Mouse (Mus musculus): ENCODE results near the gene Lars2.

- TF ChIP-seq GATA1 (IDR thresholded peaks at IDR 0.05; ENCODE audit: low read length) = no peak
- TF ChIP-seq TAL1 (IDR thresholded peaks at IDR 0.05; ENCODE audit: low read length) = no peak
Measured at GRCm38 (mm10) chr9:123397701-123398100, 31.0 kb downstream of the Lars2 start.
